Mouse (Mus musculus) adipocyte (in vitro differentiated cells): ENCODE results near the gene Frmd4a.
A peak's percentile ranks its signal among the peaks of the same experiment; 100 is the strongest.

Experiments
- DNase-seq: peaks from one replicate; pipeline ENCODE4 v3.0.0-alpha.2; 2016; ENCODE audit warnings: low spot score

Frmd4a gene

DNA sequence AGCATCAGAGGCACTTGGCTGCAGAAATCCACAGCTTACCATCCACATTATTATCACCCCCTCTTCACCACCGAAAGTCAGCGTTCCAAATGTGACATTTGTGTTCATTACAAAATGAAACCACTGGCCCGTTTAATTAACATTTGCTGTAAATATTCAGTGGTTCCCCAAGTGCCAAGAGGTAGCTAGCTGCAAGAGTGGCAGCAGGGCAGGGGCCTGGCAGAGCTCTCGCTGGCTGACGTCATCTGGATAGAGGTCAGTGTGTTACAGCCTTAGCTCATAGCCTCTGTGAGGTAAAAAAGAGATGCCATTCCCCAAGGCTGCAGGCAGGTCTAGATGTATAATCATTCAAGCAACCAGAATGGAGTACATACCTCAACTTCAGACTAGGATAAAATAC, 473.3 kb downstream of the Frmd4a start:
- DNase-seq = peak; percentile 41

DNA sequence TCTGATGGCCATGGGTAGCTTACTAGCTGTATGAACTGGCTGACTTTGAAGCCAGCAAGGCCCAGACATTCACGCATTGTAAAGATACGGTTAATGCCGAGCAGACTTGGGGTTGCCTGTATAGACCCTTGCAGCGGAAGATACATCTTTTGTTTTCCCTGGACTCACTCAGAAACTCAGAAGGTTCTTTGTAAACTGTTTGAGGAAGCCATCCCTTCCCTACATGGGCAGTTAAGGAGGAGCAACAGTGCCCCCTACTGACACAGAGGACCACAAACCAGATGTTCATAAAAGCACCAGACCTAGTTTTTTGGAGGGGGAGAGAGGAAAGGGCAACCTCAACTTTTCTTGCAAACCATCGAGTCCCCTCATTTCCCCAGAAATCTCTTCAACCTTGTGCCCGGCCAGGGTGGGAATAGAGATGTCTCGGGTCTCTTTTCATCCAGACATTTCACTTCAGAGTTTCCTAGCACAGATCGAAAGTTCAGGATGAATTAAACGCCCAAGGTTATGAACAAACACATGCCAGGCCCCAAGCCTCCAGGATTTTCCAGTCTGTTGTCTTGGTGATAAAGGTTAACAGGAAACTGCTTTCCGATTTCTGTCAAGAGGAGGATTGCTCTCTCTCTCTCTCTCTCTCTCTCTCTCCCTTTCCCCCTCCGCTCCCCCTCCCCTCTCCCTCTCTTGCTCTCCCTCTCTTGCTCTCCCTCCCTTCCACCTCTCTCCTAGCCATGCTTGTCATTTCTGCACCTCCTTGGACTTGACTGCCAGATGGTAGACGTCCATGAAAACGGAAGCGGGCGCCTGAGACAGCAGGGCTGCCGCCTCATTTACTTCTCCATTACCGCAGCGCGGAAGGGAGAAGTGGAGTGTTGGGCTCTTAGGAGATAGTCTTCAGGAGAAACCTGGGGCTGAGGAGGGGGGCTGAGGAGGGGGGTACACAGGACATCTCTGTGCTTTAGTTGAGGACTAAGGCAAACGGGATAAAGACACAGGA, 475.3 kb downstream of the Frmd4a start:
- peak; percentile 86 for DNase-seq

DNA sequence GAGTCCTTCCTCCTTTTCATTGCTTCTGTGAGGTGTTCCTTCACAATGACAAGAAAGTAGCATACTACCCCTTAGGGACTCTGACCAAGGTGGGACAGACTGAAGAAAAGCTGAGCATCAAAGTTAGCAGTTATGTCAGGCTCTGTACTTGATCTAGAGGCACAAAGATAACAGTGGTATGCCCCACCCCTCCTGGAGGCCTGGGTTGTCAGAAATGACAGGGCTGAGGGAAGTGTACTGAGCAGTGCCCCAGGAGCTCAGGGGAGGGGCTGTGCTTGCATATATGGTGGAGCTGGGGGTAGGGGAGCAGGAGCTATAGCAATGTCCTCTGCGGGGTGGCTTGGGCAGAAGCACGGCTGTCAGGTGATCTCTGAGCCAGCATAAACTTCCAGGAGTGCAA, 477.0 kb downstream of the Frmd4a start:
- DNase-seq = no peak

GRCm38 (mm10) chr2:4499257-4499656, 481.7 kb downstream of the Frmd4a start:
- DNase-seq = peak; percentile 85

DNA sequence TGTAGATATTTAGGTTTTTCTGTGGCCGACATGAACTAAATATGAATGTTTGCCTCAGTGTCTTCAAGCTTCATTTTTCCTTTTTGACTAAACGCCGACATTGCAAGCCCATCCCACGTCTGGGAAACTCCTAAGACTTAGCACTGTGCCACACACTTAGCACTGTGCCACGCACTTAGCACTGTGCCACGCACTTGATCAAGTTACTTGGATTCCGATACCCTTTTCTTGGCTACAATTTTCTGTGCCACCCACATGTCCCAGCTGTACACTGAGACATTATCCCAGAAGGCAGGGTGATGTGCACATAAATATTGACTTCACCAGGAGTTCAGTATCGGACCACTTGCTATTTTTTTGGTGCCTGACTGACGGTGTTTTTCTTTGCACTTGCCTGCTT, 482.4 kb downstream of the Frmd4a start:
- DNase-seq = no peak

DNA sequence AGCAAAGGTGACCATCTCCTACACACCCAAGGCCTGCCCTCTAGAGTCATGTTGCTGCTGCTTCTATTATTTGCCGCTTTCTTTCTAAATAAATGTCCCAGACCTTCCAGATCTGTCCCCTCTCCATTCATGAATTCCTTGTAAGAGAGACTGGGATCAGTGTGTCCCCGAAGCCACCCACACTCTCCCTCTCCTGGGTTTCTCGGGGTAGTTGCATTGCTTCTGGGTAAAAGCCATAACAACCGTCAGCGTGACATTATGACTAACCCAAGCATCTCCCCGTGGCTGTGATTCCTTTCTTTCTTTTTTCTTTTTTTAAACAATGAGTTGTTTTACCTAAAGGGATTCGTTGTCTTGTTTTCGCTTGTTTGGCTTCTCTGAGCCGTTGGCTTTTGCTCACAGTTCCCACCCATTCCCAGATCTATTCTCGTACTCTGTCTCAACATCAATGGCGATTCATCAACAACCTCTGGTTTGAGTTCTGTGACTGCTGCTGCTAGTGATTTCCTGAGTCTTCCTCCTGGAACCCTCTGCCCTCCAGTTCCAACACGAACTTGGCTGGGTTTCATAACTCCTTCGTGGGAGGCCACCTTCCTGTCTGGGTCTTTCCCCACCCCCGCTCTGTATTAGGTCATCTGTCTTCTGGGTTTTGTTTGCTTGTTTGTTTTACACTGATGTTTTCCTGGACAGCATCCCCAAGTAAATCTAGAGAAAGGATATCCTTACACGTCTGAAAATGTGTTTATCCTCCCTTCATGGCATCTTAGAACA, 483.9 kb downstream of the Frmd4a start:
- DNase-seq = peak; percentile 32

GRCm38 (mm10) chr2:4504413-4504812, 486.9 kb downstream of the Frmd4a start:
- no peak for DNase-seq

DNA sequence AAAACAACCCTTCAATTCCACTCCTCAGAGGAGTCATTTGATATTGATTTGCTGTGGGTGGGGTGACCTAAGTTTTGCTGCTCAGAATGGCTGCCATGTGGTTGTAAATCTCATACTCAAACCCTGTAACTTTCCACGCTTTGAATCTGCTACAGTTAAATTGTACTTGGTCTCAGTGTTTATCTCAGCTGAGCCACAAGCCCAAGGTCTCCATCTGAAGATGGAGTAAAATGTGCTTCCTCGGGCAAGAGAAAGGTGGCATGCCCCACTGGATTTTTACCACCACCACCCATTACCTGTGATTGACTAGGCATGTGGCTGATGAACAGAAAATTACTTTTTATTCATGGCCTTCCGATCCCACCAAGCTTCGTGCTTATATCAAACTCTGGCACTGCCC, 488.2 kb downstream of the Frmd4a start:
- DNase-seq = no peak

DNA sequence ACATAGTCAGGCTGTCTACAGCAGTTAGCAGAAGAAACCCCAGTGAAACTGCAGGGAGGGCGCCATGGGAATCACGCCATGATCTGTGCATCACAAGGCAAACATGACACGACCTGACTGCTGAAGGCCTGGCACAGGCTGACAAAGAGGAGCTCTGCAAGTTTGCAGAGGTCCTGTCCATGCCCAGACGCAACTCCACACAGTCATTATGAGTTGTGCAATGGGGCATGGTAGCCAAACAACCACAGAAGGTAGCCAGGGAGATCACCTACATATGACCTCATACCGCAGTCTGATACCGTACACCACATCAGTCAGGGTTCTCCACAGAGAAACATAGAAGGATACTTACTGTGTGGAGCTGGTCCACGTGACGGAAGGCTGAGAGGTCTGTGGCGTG, 489.1 kb downstream of the Frmd4a start:
- no peak for DNase-seq

GRCm38 (mm10) chr2:4507887-4508615, 490.5 kb downstream of the Frmd4a start:
- DNase-seq = no peak

- DNase-seq = no peak
Observed at GRCm38 (mm10) chr2:4508959-4509615, 491.6 kb downstream of the Frmd4a start.

DNA sequence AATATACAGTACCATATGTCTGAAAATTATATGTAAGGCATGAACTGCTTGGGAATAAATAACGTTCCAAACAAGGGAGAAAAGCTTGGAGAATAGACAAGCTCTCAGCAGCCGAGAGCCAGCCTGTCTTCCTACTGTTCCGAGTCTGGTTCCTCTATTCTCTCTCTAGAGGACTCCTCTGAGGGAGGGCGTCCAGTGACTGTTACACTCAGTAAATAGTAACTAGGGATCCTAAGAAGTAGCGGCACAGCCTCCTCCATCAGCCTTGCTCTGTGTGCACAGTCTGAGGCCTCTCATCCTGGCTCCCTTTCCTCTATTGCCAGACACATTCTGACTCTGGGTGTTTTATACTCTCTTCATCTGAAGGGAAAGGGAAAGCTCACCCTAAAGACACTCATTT, 492.2 kb downstream of the Frmd4a start:
- DNase-seq = no peak

GRCm38 (mm10) chr2:4510208-4511079, 492.9 kb downstream of the Frmd4a start:
- DNase-seq = no peak

DNA sequence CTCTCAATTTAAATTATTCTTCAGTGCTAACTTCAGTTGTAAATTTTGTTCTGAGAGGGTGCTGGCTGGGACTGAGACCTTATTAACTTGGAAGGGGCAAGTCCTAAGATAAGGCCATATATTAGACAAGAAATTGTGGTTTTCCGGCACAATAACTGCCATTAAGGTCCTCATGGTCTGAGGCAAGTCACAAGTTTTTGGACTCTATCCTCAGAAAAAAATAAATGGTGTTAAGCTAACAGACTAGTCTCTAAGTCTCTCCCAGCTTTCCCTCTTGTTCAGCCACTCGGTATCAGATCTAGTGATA, 493.5 kb downstream of the Frmd4a start:
- no peak for DNase-seq

DNA sequence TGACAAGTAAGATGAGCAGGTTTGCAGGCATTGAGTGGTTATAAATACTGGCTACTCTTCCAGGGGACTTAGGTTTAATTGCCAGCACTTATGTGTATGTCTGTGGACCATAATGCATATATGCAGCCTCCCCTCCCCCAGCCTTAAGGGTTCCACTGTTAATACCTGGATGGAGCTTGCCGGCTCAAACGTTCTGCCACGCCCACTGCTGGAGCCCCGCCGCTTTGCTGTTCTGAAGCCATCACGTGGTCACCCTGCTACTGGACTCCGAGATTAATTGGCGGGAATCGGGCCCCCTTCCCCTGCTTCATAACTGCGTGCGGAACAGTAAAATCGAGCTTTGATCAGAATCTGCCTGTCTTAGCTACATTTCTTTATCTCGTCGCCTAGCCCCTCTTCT, 495.1 kb downstream of the Frmd4a start:
- no peak for DNase-seq

GRCm38 (mm10) chr2:4515910-4516309, 498.4 kb downstream of the Frmd4a start:
- DNase-seq = no peak

GRCm38 (mm10) chr2:4516819-4517552, 499.5 kb downstream of the Frmd4a start:
- peak; percentile 21 for DNase-seq

- peak; percentile 54 for DNase-seq
Observed at GRCm38 (mm10) chr2:4517553-4518125, 500.1 kb downstream of the Frmd4a start.

GRCm38 (mm10) chr2:4518549-4518948, 501.0 kb downstream of the Frmd4a start:
- DNase-seq = no peak
